Mouse (Mus musculus) ES-E14 (cell line): Measurements from ENCODE around the gene Spty2d1. TPM values are rescaled to one million over a fixed set of nuclear protein-coding genes. Genes with fewer than 3 reads are reported as not detected.
A peak's percentile ranks its signal among the peaks of the same experiment; 100 is the strongest.

ENCODE experiments used
- DNase-seq: peaks from one replicate; pipeline ENCODE4 v3.0.0-alpha.2; 2013; ENCODE audit warnings: low read depth, low spot score
- H3K27ac ChIP-seq: 2 replicates; pipeline ENCODE4 v1.5.1; 2012; ENCODE audit warnings: low read depth, mild to moderate bottlenecking, low read length, moderate library complexity, mixed read lengths; ENCODE audit not compliant: poor library complexity, insufficient read depth, severe bottlenecking
- H3K36me3 ChIP-seq: 2 replicates; pipeline ENCODE4 v1.6.1; 2012; ENCODE audit warnings: mild to moderate bottlenecking, low read length, moderate library complexity, mixed read lengths; ENCODE audit not compliant: control insufficient read depth, poor library complexity, insufficient read depth, severe bottlenecking
- H3K4me1 ChIP-seq, 2 experiments: fragments of 150-350 bp in 1 of 2; sonication (generic) in 1 of 2; 2 replicates each; pipeline ENCODE4 v1.6.1; 2012; ENCODE audit warnings: low read length in 2 of 2, mild to moderate bottlenecking in 1 of 2, mixed read lengths in 1 of 2; ENCODE audit not compliant: control insufficient read depth in 2 of 2, insufficient read depth in 2 of 2, poor library complexity in 1 of 2
- H3K4me3 ChIP-seq, 2 experiments: fragments of 150-350 bp in 1 of 2; sonication (generic) in 1 of 2; 2 replicates each; pipeline ENCODE4 v1.5.1; 2012; ENCODE audit warnings: low read length in 2 of 2, low read depth in 1 of 2, mild to moderate bottlenecking in 1 of 2, mixed read lengths in 1 of 2; ENCODE audit not compliant: insufficient read depth in 1 of 2, poor library complexity in 1 of 2, severe bottlenecking in 1 of 2
- H3K9ac ChIP-seq: 2 replicates; pipeline ENCODE4 v1.6.1; 2012; ENCODE audit warnings: low read depth, mild to moderate bottlenecking, low read length, mixed read lengths; ENCODE audit not compliant: poor library complexity, insufficient read depth, severe bottlenecking
- H3K9me3 ChIP-seq: fragments of 150-350 bp; sonication (generic); 2 replicates; pipeline ENCODE4 v1.6.1; 2012; ENCODE audit warnings: low read depth, mild to moderate bottlenecking, low read length; ENCODE audit not compliant: control insufficient read depth, insufficient read depth
- CHD2 ChIP-seq: IDR thresholded peaks from 2 replicates; pipeline ENCODE4 v1.6.1; 2014; ENCODE audit warnings: mild to moderate bottlenecking, low read depth, low read length, inconsistent platforms
- HCFC1 ChIP-seq: IDR thresholded peaks from 2 replicates; pipeline ENCODE4 v1.6.1; 2012; ENCODE audit warnings: low read length, inconsistent platforms, borderline replicate concordance; ENCODE audit not compliant: insufficient read depth
- MAFK ChIP-seq: IDR thresholded peaks from 2 replicates; pipeline ENCODE4 v1.6.1; 2014; ENCODE audit warnings: mild to moderate bottlenecking, low read depth, low read length, inconsistent platforms; ENCODE audit not compliant: insufficient read depth
- ZC3H11A ChIP-seq: IDR thresholded peaks from 2 replicates; pipeline ENCODE4 v1.6.1; 2012; ENCODE audit warnings: low read depth, mild to moderate bottlenecking, inconsistent platforms, low read length, borderline replicate concordance
- ZNF384 ChIP-seq: IDR thresholded peaks from 2 replicates; pipeline ENCODE4 v1.6.1; 2012; ENCODE audit warnings: low read depth, low read length, inconsistent platforms
- in situ Hi-C, 2 experiments: fragments of 600-800 bp; cut with MboI; formaldehyde crosslinking; loops; one replicate each; pipeline ENCODE4 v1.15.1; 2025; ENCODE audit warnings: low sequenced_read_pairs in 2 of 2, inconsistent platforms in 1 of 2; ENCODE audit not compliant: unreplicated experiment in 2 of 2
- total RNA-seq: library from RNA; depleted of rRNA; stranded (reverse); fragments of 300-350 nt; gene quantifications from 2 replicates; pipeline ENCODE4 v1.2.3, GENCODE M21; 2012

The Spty2d1 gene
- total RNA-seq, 1 experiment: 10.6 TPM

DNA sequence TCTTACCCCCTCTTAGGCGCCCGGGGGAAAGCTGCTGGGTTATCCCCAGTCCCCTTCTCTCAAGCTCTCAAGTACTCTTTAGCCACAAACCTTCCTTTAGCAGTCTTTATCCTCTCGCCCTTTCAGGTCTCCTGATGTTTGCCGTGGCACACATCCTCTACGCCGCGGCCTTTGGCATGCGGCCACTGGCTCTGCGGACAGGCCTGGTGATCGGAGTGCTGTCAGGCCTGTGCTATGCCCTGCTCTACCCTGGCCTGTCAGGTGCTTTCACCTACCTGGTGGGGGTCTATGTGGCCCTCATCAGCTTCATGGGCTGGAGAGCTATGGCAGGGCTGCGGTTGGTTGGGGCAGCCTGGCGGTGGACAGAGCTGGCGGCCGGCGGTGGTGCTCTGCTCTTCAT is 45.1 kb upstream of the Spty2d1 start:
- H3K9me3 ChIP-seq: no peaks in the 10 kb centered on the region
- no peak for DNase-seq
- no peak for TF ChIP-seq MAFK
- no peak for TF ChIP-seq CHD2
- no peak for TF ChIP-seq HCFC1
- no peak for TF ChIP-seq ZNF384
- no peak for TF ChIP-seq ZC3H11A
- peaks cover 0 to 4% of the 10 kb centered on the region in 2 experiments; a peak in 1 of 4 replicates for H3K4me1 ChIP-seq
- in situ Hi-C loops: no loop called here
- no peaks in the 10 kb centered on the region; the same call in 1 of the 2 replicates for H3K36me3 ChIP-seq
- no peak overlapping the region for H3K9ac ChIP-seq
- H3K4me3 ChIP-seq: no peak overlapping the region
- H3K27ac ChIP-seq: no peak overlapping the region

DNA sequence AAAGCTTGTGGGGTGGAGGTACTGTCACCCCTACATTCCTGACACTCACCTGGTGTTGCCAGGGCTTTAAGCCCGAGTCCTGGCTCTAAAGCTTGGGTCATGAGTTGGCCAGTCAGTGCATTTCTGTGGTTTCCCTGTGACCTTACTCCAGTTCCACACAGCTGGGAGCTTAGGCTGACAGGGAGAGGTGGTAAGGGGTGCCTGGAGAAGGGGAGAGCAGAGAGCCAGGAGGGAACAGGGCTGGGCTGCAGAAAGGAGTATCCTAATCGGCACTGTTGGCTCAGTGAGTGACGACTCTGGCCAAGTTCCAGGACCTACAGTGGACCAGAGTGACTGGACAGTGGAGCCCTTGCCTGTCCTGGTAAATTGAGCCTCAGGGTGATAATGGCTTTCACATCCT is 44.1 kb upstream of the Spty2d1 start:
- Histone ChIP-seq H3K36me3 (no peaks in the 10 kb centered on the region; the same call in 1 of the 2 replicates), H3K4me3 (no peak overlapping the region), H3K9ac (no peak overlapping the region), H3K9me3 (no peaks in the 10 kb centered on the region), H3K27ac (no peak overlapping the region), H3K4me1 (peaks cover 0 to 4% of the 10 kb centered on the region in 2 experiments; a peak in 1 of 4 replicates)
- TF ChIP-seq CHD2: no peak
- in situ Hi-C loops: no loop called here
- DNase-seq: no peak

DNA sequence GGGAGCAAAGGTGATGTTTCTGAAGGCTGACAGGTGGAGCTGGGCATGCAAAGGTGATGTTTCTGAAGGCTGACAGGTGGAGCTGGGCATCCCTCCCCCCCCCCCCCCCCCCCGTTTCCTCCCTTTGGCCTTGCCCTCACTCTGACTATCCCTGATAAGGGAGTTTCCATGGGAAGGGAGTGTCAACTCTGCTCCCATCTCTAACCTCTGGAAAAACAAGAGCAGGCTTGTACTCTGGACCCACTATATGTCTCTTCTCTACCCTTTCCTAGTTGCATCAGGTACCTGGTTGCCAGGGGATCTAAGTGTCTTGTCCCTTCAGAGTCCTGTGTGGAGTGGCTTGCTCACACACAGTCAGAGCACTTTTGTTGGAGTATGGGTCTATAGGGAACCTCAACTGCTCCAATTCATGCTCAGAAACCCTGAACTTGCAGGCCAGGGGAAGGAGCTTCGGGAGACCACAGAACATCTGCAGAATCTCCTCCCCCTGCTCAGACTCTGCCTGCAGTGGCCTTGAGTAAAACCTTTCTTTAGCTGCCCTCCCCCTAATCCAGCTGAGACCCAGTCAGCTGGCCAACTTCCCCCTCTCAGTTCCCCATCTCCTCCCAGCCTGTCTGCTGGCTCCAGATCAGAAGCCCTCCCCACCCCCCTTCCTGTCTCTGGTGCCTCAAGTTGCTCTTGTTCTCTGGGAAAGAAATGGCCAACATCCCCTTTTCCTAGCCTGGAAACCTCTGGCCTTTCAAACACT is 43.4 kb upstream of the Spty2d1 start:
- Histone ChIP-seq H3K9ac (no peak overlapping the region), H3K4me3 (peak overlapping the region in 1 of 2 experiments; percentile 84; a peak in 1 of 4 replicates), H3K27ac (no peak overlapping the region), H3K4me1 (peaks cover 0 to 4% of the 10 kb centered on the region in 2 experiments; a peak in 1 of 4 replicates), H3K9me3 (no peaks in the 10 kb centered on the region), H3K36me3 (no peaks in the 10 kb centered on the region; the same call in 1 of the 2 replicates)
- no peak for DNase-seq
- TF ChIP-seq ZNF384 (no peak), MAFK (no peak), CHD2 (no peak), HCFC1 (no peak), ZC3H11A (no peak)
- in situ Hi-C loops: no loop called here

DNA sequence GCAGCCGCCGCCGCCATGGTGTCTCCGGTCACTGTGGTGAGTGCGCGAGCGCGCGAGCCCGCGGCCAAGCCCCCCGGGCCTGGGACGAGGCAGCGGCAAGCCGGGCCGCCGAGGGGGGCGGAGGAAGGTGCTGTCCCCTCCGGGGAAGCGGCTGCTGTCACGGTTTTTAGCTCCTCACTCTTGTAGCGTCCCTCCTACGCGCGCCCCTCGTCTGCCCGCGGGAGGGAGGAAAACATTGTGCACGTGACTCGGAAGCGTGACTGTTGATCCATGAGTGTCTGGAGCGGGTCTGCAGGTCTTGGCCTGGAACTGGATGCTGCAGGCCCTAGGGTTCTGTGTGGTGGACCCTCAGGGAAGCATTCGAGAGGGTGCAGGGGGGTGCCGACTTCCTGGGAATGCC is 42.6 kb upstream of the Spty2d1 start:
- no peaks in the 10 kb centered on the region; the same call in 1 of the 2 replicates for H3K36me3 ChIP-seq
- peak overlapping the region; percentile 72 for H3K9ac ChIP-seq
- H3K27ac ChIP-seq: no peak overlapping the region
- H3K9me3 ChIP-seq: no peaks in the 10 kb centered on the region
- no peak for TF ChIP-seq CHD2
- TF ChIP-seq HCFC1: no peak
- TF ChIP-seq ZC3H11A: no peak
- TF ChIP-seq ZNF384: no peak
- peak overlapping the region; percentile 73 to 84 for H3K4me3 ChIP-seq
- in situ Hi-C loops: no loop called here
- peaks cover 0 to 4% of the 10 kb centered on the region in 2 experiments; a peak in 1 of 4 replicates for H3K4me1 ChIP-seq
- DNase-seq: no peak
